In genomic region chr19:6296551-6297210, GRCm38 (mm10) we compare ENCODE assay signal across 15 mouse cellular contexts. TPM values are rescaled to one million over a fixed set of nuclear protein-coding genes. Genes with fewer than 3 reads are reported as not detected.
DNase-seq lines count a peak whose midpoint lies in the region; ATAC-seq and TF ChIP-seq lines count a peak whose summit lies in the region.
"Had no signal": no experiment of that assay in that cellular context is flagged by ENCODE, and none has a peak within 500 bp of the region (broad histone marks: within the 10 kb centered on the region; RNA-seq: fewer than 3 reads in every experiment).

No protein-coding gene starts in this region.

- peak overlapping the region; percentile 47 for H3K27ac ChIP-seq in heart, embryonic 10.5 days
- peak overlapping the region; percentile 88 for H3K27ac ChIP-seq in liver, postnatal 0 days (ENCODE audit: low read depth)
- H3K27ac ChIP-seq in left cerebral cortex, adult 2 months: no peak overlapping the region
- H3K27ac ChIP-seq: embryonic facial prominence, embryonic 15.5 days; midbrain, embryonic 12.5 days; neural tube, embryonic 12.5 days had no signal

- H3K9ac ChIP-seq in liver, postnatal 0 days (replicated peaks): peak overlapping the region; percentile 51
- H3K9ac ChIP-seq: embryonic facial prominence, embryonic 15.5 days; lung, embryonic 14.5 days; midbrain, embryonic 12.5 days; neural tube, embryonic 12.5 days had no signal

- peaks cover 94% of the 10 kb centered on the region for H3K36me3 ChIP-seq in heart, embryonic 10.5 days
- peaks cover 59% of the 10 kb centered on the region for H3K36me3 ChIP-seq in liver, postnatal 0 days (replicated peaks; ENCODE audit: insufficient read depth, low read length)

- H3K4me3 ChIP-seq in heart, embryonic 10.5 days: no peak overlapping the region
- no peak overlapping the region for H3K4me3 ChIP-seq in liver, postnatal 0 days (ENCODE audit: low read depth, low read length)
- no peak overlapping the region for H3K4me3 ChIP-seq in left cerebral cortex, adult 2 months
- H3K4me3 ChIP-seq: embryonic facial prominence, embryonic 15.5 days; midbrain, embryonic 12.5 days; neural tube, embryonic 12.5 days had no signal

- no peaks in the 10 kb centered on the region for H3K27me3 ChIP-seq in heart, embryonic 10.5 days (ENCODE audit: insufficient read depth, poor library complexity, severe bottlenecking)
- no peaks in the 10 kb centered on the region for H3K27me3 ChIP-seq in liver, postnatal 0 days (ENCODE audit: insufficient read depth, low read length)
- H3K27me3 ChIP-seq: embryonic facial prominence, embryonic 15.5 days; midbrain, embryonic 12.5 days; neural tube, embryonic 12.5 days had no signal

- no peaks in the 10 kb centered on the region for H3K9me3 ChIP-seq in heart, embryonic 10.5 days
- H3K9me3 ChIP-seq in liver, postnatal 0 days (ENCODE audit: low read length): no peaks in the 10 kb centered on the region
- H3K9me3 ChIP-seq: embryonic facial prominence, embryonic 15.5 days; midbrain, embryonic 12.5 days; neural tube, embryonic 12.5 days had no signal

- peak; percentile 12; the same call in 1 of the 2 replicates for ATAC-seq in liver, postnatal 0 days

- 82% methylated on average over 5 of the region's 5 CpGs for WGBS in heart, embryonic 10.5 days
- 71% methylated on average over 5 of the region's 5 CpGs for WGBS in liver, postnatal 0 days (ENCODE audit: insufficient replicate concordance)

- H3K4me1 ChIP-seq in heart, embryonic 10.5 days: peaks cover 28% of the 10 kb centered on the region
- peaks cover 60% of the 10 kb centered on the region for H3K4me1 ChIP-seq in liver, postnatal 0 days (ENCODE audit: insufficient read depth)
- H3K4me1 ChIP-seq: midbrain, embryonic 12.5 days; neural tube, embryonic 12.5 days had no signal

- no peak for DNase-seq in heart, embryonic 10.5 days (ENCODE audit: low spot score)
- no peak for DNase-seq in heart, postnatal 25 days (ENCODE audit: low spot score)
- peak; percentile 32 for DNase-seq in A20 (ENCODE audit: low read depth, low spot score)
- DNase-seq in c-Kit-negative CD71-positive TER-119-positive erythroid progenitor cells, embryonic 14.5 days (ENCODE audit: low read depth, low spot score): peak; percentile 71
- DNase-seq in liver, postnatal 0 days: no peak
- no peak for DNase-seq in left cerebral cortex, adult 2 months (ENCODE audit: extremely low spot score in 1 of 2, low spot score in 2 of 2)
- no peak for DNase-seq in cerebellum, postnatal 36 days
- DNase-seq in layer of hippocampus, postnatal 14 days (ENCODE audit: low spot score in 2 of 2): no peak
- DNase-seq: cerebellum, postnatal 10 days; kidney, postnatal 36 days; lung, embryonic 14.5 days; thymus, adult 18-20 months had no signal

- intact Hi-C loops in heart, postnatal 25 days (cut with DNase I): no loop called here
- intact Hi-C loops in left cerebral cortex, adult 2 months (cut with DNase I): no loop called here

- peak overlapping the region; percentile 45 for H3K4me2 ChIP-seq in liver, postnatal 0 days (ENCODE audit: low read depth, low read length)
- H3K4me2 ChIP-seq: embryonic facial prominence, embryonic 15.5 days; lung, embryonic 14.5 days; midbrain, embryonic 12.5 days; neural tube, embryonic 12.5 days had no signal

- TF ChIP-seq CTCF in liver, postnatal 0 days (IDR thresholded peaks at IDR 0.05; ENCODE audit: low read depth): no peak
- no peak for TF ChIP-seq CTCF in left cerebral cortex, adult 2 months (IDR thresholded peaks at IDR 0.05)

- no peak for TF ChIP-seq EP300 in liver, postnatal 0 days (IDR thresholded peaks at IDR 0.05; ENCODE audit: low read depth)

RNA-seq across cellular contexts. Expression of gene Cdc42bpg, which starts 9.6 kb away (rescaled TPM):
- 0.33 and 0.38 TPM in 2 replicates for polyA plus RNA-seq in heart, embryonic 10.5 days (2016; fragmentation: Nextera tagmentation; extraction: Ambion mirVana)
- total RNA-seq in heart, postnatal 25 days (2021): 10 to 100 TPM in 1 of 2 experiments, 1 to 10 TPM in 1; 9.4 to 12.0 TPM
- polyA plus RNA-seq in liver, postnatal 0 days (2015; fragmentation: Nextera tagmentation; extraction: Ambion mirVana): 0.27 and 0.35 TPM in 2 replicates
- total RNA-seq in left cerebral cortex, adult 2 months (2021): 1 to 10 TPM; 3.4 to 4.1 TPM
- 1 to 10 TPM; 4.9 to 5.6 TPM for total RNA-seq in layer of hippocampus, postnatal 14 days (2021)

RNA-seq across cellular contexts. Expression of gene Ehd1, which starts 20.2 kb away (rescaled TPM):
- polyA plus RNA-seq in heart, embryonic 10.5 days (2016; fragmentation: Nextera tagmentation; extraction: Ambion mirVana): 89.6 and 101 TPM in 2 replicates
- total RNA-seq in heart, postnatal 25 days (2021): 100 to 1,000 TPM; 119 to 139 TPM
- 36.4 and 36.9 TPM in 2 replicates for polyA plus RNA-seq in liver, postnatal 0 days (2015; fragmentation: Nextera tagmentation; extraction: Ambion mirVana)
- 10 to 100 TPM; 36.4 to 43.5 TPM for total RNA-seq in left cerebral cortex, adult 2 months (2021)
- total RNA-seq in layer of hippocampus, postnatal 14 days (2021): 10 to 100 TPM; 68.8 to 79.0 TPM

RNA-seq across cellular contexts. Expression of gene Men1, which starts 38.1 kb away (rescaled TPM):
- polyA plus RNA-seq in heart, embryonic 10.5 days (2016; fragmentation: Nextera tagmentation; extraction: Ambion mirVana): 67.2 and 80.8 TPM in 2 replicates
- total RNA-seq in heart, postnatal 25 days (2021): 10 to 100 TPM; 12.4 to 14.5 TPM
- polyA plus RNA-seq in liver, postnatal 0 days (2015; fragmentation: Nextera tagmentation; extraction: Ambion mirVana): 10.0 and 11.1 TPM in 2 replicates
- total RNA-seq in left cerebral cortex, adult 2 months (2021): 10 to 100 TPM; 64.7 to 72.5 TPM
- total RNA-seq in layer of hippocampus, postnatal 14 days (2021): 10 to 100 TPM; 66.4 to 68.2 TPM

RNA-seq across cellular contexts. Expression of gene Map4k2, which starts 44.3 kb away (rescaled TPM):
- polyA plus RNA-seq in heart, embryonic 10.5 days (2016; fragmentation: Nextera tagmentation; extraction: Ambion mirVana): 12.5 and 15.0 TPM in 2 replicates
- total RNA-seq in heart, postnatal 25 days (2021): 10 to 100 TPM; 42.6 to 44.3 TPM
- polyA plus RNA-seq in liver, postnatal 0 days (2015; fragmentation: Nextera tagmentation; extraction: Ambion mirVana): 5.6 and 5.7 TPM in 2 replicates
- 100 to 1,000 TPM in 1 of 2 experiments, 10 to 100 TPM in 1; 94.9 to 108 TPM for total RNA-seq in left cerebral cortex, adult 2 months (2021)
- total RNA-seq in layer of hippocampus, postnatal 14 days (2021): 10 to 100 TPM; 82.6 to 85.8 TPM

RNA-seq across cellular contexts. Expression of gene Atg2a, which starts 55.2 kb away (rescaled TPM):
- 10.8 and 11.6 TPM in 2 replicates for polyA plus RNA-seq in heart, embryonic 10.5 days (2016; fragmentation: Nextera tagmentation; extraction: Ambion mirVana)
- total RNA-seq in heart, postnatal 25 days (2021): 10 to 100 TPM; 22.0 to 22.2 TPM
- polyA plus RNA-seq in liver, postnatal 0 days (2015; fragmentation: Nextera tagmentation; extraction: Ambion mirVana): 3.4 and 3.8 TPM in 2 replicates
- total RNA-seq in left cerebral cortex, adult 2 months (2021): 10 to 100 TPM; 37.4 to 40.1 TPM
- total RNA-seq in layer of hippocampus, postnatal 14 days (2021): 10 to 100 TPM; 35.9 to 38.2 TPM

Comparison
In these comparisons a context has a peak if more than half of its experiments do, and no peak if none do; other contexts are left out.
1. DNase-seq: peak in A20 (single experiment) and c-Kit-negative CD71-positive TER-119-positive erythroid progenitor cells, embryonic 14.5 days (single experiment); none in heart, embryonic 10.5 days (single experiment), heart, postnatal 25 days (single experiment), liver, postnatal 0 days (single experiment), left cerebral cortex, adult 2 months (0 of 2), cerebellum, postnatal 36 days (0 of 2) and layer of hippocampus, postnatal 14 days (0 of 2).
2. RNA of gene Men1, which starts 38.1 kb away (total RNA-seq): 64.7 to 72.5 TPM in left cerebral cortex, adult 2 months and 66.4 to 68.2 TPM in layer of hippocampus, postnatal 14 days; 12.4 to 14.5 TPM in heart, postnatal 25 days; every median in the first group is over 4 times any median in the second.